Mouse (Mus musculus) liver, adult 2 months (tissue): Measurements from ENCODE around the gene Fmo2. TPM values are rescaled to one million over a fixed set of nuclear protein-coding genes. Genes with fewer than 3 reads are reported as not detected.

Source experiments
- DNase-seq: peaks from one replicate; pipeline ENCODE4 v3.0.0-alpha.2; 2011; ENCODE audit warnings: low read depth, low spot score; ENCODE audit errors: extremely low read depth
- H3K27ac ChIP-seq: fragments of 200-500 bp; replicated peaks from 2 replicates; pipeline ENCODE4 v1.5.1; 2012; ENCODE audit warnings: low read depth, mild to moderate bottlenecking, control low read depth, inconsistent platforms, low read length; ENCODE audit not compliant: insufficient read depth
- H3K27me3 ChIP-seq: fragments of 200-500 bp; 2 replicates; pipeline ENCODE4 v1.6.1; 2012; ENCODE audit warnings: mild to moderate bottlenecking, moderate library complexity, low read length, inconsistent platforms; ENCODE audit not compliant: control insufficient read depth, insufficient read depth
- H3K36me3 ChIP-seq: fragments of 200-500 bp; 2 replicates; pipeline ENCODE4 v1.6.1; 2012; ENCODE audit warnings: low read length, inconsistent platforms; ENCODE audit not compliant: control insufficient read depth, insufficient read depth
- H3K4me1 ChIP-seq: fragments of 200-500 bp; 2 replicates; pipeline ENCODE4 v1.6.1; 2011; ENCODE audit warnings: low read length; ENCODE audit not compliant: control insufficient read depth, insufficient read depth
- H3K4me3 ChIP-seq: fragments of 200-500 bp; 2 replicates; pipeline ENCODE4 v1.5.1; 2011; ENCODE audit warnings: low read depth, mild to moderate bottlenecking, control low read depth, low read length, moderate library complexity; ENCODE audit not compliant: insufficient read depth
- H3K79me2 ChIP-seq: fragments of 200-500 bp; 2 replicates; pipeline ENCODE4 v1.6.1; 2012; ENCODE audit warnings: inconsistent platforms, mild to moderate bottlenecking, low read length, moderate library complexity; ENCODE audit not compliant: control insufficient read depth, insufficient read depth
- H3K9ac ChIP-seq: fragments of 200-500 bp; 2 replicates; pipeline ENCODE4 v1.6.1; 2012; ENCODE audit warnings: low read depth, mild to moderate bottlenecking, control low read depth, inconsistent platforms, low read length
- CTCF ChIP-seq: fragments of 200-500 bp; IDR thresholded peaks from 2 replicates; pipeline ENCODE4 v1.5.1; 2011; ENCODE audit warnings: low read depth, low read length, control low read depth
- POLR2A ChIP-seq: fragments of 200-500 bp; IDR thresholded peaks from 2 replicates; pipeline ENCODE4 v1.6.1; 2011; ENCODE audit warnings: low read length, control low read depth; ENCODE audit not compliant: insufficient read depth; ENCODE audit errors: extremely low read depth
- WGBS: fragments of 180-500 bp; shearing (Covaris S2); methylation state at CpG from one replicate; pipeline ENCODE4 v1.1.7; 2018; 5-methylcytosine and 5-hydroxymethylcytosine counted together
- polyA plus RNA-seq: library from polyadenylated mRNA; depleted of rRNA; stranded (reverse); fragments of >200 nt; gene quantifications from 2 replicates; pipeline ENCODE4 v1.2.3, GENCODE M21; 2012; rRNA removed
- total RNA-seq: library from RNA; depleted of rRNA; stranded (reverse); fragments of >200 nt; gene quantifications from 2 replicates; pipeline ENCODE4 v1.2.3, GENCODE M21; 2014; rRNA removed

The Fmo2 gene
- total and polyA plus RNA-seq, 2 experiments, result 7.8 to 52.6 TPM

GRCm38 (mm10) chr1:162834342-162834741 lies 64.2 kb downstream of the Fmo2 start:
- no peak for DNase-seq
- H3K27me3 ChIP-seq, result no peaks in the 10 kb centered on the region
- peaks cover 71% of the 10 kb centered on the region for H3K36me3 ChIP-seq
- 96% methylated on average over 5 of the region's 5 CpGs for WGBS
- no peak overlapping the region for H3K9ac ChIP-seq
- no peak overlapping the region for H3K4me3 ChIP-seq
- no peak overlapping the region for H3K27ac ChIP-seq
- TF ChIP-seq CTCF (no peak), POLR2A (no peak)
- no peaks in the 10 kb centered on the region for H3K79me2 ChIP-seq
- peaks cover 2% of the 10 kb centered on the region; the same call in 1 of the 2 replicates for H3K4me1 ChIP-seq

GRCm38 (mm10) chr1:162832574-162832953 lies 66.0 kb downstream of the Fmo2 start:
- peaks cover 56% of the 10 kb centered on the region for H3K36me3 ChIP-seq
- no peak for DNase-seq
- WGBS, result 85% methylated on average over 5 of the region's 5 CpGs
- no peak overlapping the region for H3K27ac ChIP-seq
- TF ChIP-seq POLR2A, result no peak
- no peak for TF ChIP-seq CTCF
- H3K27me3 ChIP-seq, result no peaks in the 10 kb centered on the region
- no peaks in the 10 kb centered on the region for H3K79me2 ChIP-seq
- no peaks in the 10 kb centered on the region for H3K4me1 ChIP-seq
- no peak overlapping the region for H3K4me3 ChIP-seq
- no peak overlapping the region for H3K9ac ChIP-seq

GRCm38 (mm10) chr1:162831838-162832573 lies 66.5 kb downstream of the Fmo2 start:
- Histone ChIP-seq H3K27ac (no peak overlapping the region), H3K4me3 (no peak overlapping the region), H3K36me3 (peaks cover 56% of the 10 kb centered on the region), H3K9ac (no peak overlapping the region), H3K4me1 (no peaks in the 10 kb centered on the region), H3K27me3 (no peaks in the 10 kb centered on the region), H3K79me2 (no peaks in the 10 kb centered on the region)
- DNase-seq, result no peak
- no peak for TF ChIP-seq CTCF
- no peak for TF ChIP-seq POLR2A
- 70% methylated on average over 5 of the region's 5 CpGs for WGBS

Other genes starting within 250 kb of the Fmo2 start
- not detected in 2 replicates for gene Myocos, start 240.5 kb downstream of the Fmo2 start, total RNA-seq
- gene Myocos, start 240.5 kb downstream of the Fmo2 start, polyA plus RNA-seq, result not detected in 2 replicates
- gene Prrc2c, start 158.2 kb downstream of the Fmo2 start, total RNA-seq, result 19.2 and 23.0 TPM in 2 replicates
- gene Prrc2c, start 158.2 kb downstream of the Fmo2 start, polyA plus RNA-seq, result 7.8 and 11.4 TPM in 2 replicates
- 14.4 and 16.2 TPM in 2 replicates for gene Fmo4, start 84.8 kb downstream of the Fmo2 start, total RNA-seq
- gene Fmo4, start 84.8 kb downstream of the Fmo2 start, polyA plus RNA-seq, result 7.7 and 8.1 TPM in 2 replicates
- gene Fmo1, start 32.1 kb downstream of the Fmo2 start, total RNA-seq, result 187 and 242 TPM in 2 replicates
- gene Fmo1, start 32.1 kb downstream of the Fmo2 start, polyA plus RNA-seq, result 152 and 171 TPM in 2 replicates
- not detected in 2 replicates for gene Fmo6, start 38.8 kb upstream of the Fmo2 start, total RNA-seq
- gene Fmo6, start 38.8 kb upstream of the Fmo2 start, polyA plus RNA-seq, result not detected in 2 replicates
- 234 and 412 TPM in 2 replicates for gene Fmo3, start 85.8 kb upstream of the Fmo2 start, total RNA-seq
- 53.9 and 77.7 TPM in 2 replicates for gene Fmo3, start 85.8 kb upstream of the Fmo2 start, polyA plus RNA-seq
- gene Mroh9, start 186.9 kb upstream of the Fmo2 start, total RNA-seq, result not detected in 2 replicates
- not detected in 2 replicates for gene Mroh9, start 186.9 kb upstream of the Fmo2 start, polyA plus RNA-seq